Mouse (Mus musculus): ENCODE measurements at regions not wholly inside any gene's neighbourhood (a gene's known extent, or its start where the extent isn't known, plus 50 kb on each side); places are given as distances from the start of the nearest gene placed in this dataset.
A peak's percentile ranks its signal among the peaks of the same experiment; 100 is the strongest.

DNA sequence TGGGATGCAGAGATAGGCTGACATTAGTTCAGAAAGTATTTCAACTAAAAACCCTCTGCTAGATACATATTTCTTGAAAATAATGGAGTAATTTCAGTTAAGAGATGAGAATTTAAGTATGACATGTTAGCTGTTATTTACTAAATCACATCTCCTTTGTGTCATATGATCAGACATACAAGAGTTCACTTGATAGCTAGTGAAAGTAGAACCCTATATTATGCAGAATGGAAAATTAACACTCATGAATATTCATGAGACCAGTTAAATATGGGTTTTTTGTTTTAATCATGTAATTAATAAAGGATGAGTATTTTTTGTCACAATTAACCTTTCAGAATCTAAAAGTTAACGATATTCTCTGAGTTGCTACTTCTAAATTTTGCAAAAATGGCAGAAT, 1349.4 kb downstream of the Slc22a22 start:
- DNase-seq = no peak

DNA sequence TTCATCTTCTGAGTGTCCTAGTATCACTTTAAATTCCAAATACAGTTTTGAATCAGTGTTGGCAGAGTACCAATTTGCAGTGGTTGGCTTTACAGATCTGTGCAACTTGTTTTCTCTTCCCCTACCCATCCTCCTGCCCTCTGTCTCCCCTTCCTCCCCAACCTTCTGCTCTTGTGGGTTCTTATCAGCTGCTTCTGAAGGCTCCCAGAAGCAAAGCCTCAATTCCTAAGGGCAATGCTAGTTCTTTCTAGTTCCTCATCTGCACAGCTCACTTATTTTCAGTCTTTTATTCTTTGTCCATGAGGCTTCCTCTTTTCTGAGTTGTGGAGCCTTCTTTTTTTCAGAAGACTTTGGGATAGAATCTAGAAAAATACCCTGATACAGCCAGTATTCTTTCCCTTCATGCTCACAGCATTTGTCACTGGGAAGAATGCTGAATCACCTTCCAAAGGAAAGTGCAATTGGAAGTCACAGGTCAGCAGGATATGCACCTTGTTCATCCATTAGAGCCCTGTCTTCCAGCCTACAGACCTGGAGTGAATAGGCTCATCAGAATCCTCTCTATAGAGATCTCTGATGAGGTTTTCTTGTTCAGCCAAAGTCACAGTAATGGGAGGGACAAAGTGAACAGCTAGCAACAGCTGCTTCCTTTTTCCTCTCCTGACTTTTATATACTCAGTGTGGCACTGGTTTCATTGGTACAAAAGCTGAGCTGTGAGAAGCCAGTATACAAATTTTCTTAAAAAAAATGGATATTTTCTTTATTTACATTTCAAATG, 1357.9 kb downstream of the Slc22a22 start:
- DNase-seq = no peak

- DNase-seq = no peak
These were observed 1369.1 kb downstream of the Slc22a22 start for GRCm38 (mm10) chr15:56108313-56108712.

DNA sequence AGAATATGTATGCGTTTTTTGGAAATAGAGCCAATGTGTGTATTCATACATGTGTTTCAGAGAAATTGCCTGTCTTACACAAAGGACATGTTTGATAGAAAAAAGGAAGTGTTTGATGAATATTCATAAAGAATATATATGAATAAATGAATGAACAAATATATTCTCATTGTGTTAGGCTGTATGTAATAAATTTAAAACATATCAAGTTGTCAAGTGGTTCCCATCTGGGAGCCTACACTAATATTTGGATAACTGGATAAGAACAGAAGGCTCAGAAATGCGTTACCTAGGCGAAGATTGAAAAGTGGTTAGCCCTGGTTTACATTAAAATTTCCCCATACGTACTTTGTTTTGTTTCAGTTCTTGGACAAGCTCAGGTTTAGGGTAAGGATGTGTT, 1369.7 kb downstream of the Slc22a22 start:
- no peak for DNase-seq

DNA sequence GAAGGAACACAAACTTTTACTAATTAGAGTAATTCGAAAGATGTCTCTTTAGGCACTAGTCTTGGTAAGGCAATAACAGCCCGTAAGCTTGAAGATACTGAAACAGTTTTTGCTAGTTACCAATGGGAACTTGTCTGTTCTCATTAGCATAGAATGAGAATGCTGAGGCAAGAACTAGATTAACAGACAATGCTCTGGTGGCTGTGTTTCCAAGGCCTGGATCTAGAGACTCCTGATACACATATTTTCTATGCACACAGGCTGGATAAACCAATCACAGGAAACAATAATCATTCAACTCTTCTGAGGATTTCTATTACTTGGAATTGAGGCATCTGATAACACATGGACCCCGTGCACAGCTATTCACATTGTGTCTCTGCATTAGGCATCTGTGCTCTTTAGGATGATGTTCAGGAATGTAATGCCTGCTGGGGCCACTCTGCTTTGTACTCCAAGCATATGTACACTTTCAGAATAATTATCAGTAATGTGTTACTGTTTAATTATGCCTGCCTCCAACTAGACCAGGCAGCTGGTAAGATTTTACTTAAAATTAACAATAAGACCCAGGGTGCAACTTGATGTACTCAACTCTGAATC, 1377.2 kb downstream of the Slc22a22 start:
- no peak for DNase-seq

- DNase-seq = peak; percentile 81
These were observed 1399.4 kb downstream of the Slc22a22 start for GRCm38 (mm10) chr15:56077838-56078567.

DNA sequence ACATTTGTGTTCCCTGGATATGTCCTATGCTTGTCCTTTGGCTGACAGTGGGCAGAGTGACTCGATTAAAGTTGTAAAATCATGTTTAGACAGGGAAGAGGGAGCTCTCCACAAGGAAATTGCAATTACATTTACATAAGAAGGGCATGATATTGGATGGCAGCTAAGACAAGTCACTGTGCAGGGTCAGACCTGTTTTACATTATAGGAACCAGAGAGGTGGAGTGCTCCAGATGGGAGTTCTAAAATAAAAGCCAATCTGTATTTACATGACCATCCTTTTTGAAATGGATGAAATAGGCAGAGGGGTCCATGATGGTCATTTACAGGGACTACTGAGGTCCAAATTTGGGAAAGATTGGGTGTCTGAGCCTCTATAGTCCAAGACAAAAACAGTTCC, 1400.3 kb downstream of the Slc22a22 start:
- no peak for DNase-seq

GRCm38 (mm10) chr15:56076680-56077079, 1400.7 kb downstream of the Slc22a22 start:
- DNase-seq = no peak

DNA sequence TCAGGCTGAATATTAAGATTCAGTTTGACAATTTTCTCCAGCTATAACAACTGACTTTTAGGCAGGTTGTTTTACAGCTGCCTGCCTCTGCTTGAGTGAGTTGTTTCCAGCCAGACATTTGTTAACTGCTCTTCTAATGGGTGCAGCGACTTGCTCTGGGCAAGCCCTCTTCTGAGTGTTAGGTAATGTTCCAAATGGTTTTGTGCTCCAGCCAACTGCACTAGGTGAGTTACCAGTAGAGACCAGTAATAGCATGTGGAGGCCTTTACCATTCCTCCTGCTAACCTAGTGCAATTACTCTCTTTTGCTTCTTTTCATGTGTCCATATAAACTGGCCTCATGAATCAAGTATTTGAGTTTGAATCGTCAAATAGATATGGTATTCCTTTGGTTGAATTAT, 1407.9 kb downstream of the Slc22a22 start:
- DNase-seq = no peak

GRCm38 (mm10) chr15:56067214-56067613, 1410.2 kb downstream of the Slc22a22 start:
- DNase-seq = no peak

DNA sequence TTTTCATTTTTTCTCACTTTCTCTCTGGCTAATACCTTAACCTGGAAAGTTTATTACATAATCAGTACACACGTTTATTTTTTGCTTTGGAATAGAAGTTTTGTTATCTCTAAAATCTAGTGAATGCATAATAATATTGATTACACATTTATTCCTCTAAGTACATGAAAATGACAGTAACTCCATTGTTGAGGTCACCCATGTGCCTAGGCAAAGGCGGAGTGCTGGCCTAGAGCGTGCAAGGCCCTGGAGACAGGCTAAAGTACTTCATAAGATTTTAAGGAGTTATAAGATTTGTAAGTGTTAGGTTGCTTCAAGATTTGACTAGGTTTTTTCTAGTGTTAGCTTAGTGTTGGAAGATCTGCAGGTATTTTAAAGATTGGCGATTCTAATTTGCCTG, 1410.9 kb downstream of the Slc22a22 start:
- DNase-seq = no peak

DNA sequence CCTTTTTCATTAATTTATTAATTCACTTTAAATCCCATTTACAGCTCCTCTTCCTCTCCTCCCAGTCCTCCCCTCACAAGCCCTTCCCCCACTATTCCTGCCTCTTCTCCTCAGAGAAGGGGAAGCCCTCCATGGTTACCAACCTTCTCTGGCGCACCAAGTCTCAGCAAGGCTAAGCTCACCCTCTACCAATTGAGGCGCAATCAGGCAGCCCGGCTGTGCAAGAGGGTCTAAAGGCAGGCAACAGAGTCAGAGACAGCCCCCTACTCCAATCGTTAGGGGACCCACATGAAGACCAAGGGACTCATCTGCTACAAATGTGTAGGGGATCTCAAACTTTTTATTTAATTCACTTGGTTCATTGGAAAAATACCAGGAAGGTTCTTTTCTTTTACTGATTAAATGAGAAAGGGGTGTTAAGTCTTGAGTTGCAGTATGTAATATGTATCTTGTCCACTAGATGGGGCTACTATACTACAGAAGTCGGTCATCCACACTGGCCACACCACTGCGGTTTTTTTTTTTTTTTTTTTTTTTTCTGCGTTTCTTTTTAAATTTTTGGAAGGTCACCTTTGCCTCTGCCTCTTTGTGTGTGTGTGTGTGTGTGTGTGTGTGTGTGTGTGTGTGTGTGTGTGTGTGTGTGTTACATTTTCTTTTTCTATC, 1411.4 kb downstream of the Slc22a22 start:
- peak; percentile 72 for DNase-seq

GRCm38 (mm10) chr15:56062576-56062975, 1414.8 kb downstream of the Slc22a22 start:
- no peak for DNase-seq

GRCm38 (mm10) chr15:56061326-56061725, 1416.1 kb downstream of the Slc22a22 start:
- no peak for DNase-seq

GRCm38 (mm10) chr15:56050716-56051115, 1426.7 kb downstream of the Slc22a22 start:
- DNase-seq = no peak

DNA sequence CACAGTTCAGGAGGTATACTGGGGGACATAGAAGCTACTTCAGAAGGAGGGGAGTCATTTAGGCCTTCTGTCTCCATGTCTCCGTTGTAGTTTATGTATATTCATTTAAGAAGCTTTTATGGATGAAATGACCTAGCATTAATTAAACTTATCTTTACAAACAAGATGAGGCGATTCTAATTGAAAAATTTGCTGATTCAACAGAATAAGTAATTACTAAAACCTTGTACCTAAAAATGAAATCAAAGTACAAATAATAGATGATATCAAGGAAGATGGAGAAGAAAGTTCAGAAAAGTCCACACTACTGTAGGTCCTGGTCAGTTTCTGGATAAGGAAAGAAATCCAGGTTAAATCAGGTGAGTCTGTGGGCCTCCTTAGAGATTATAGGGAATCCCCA, 1429.6 kb downstream of the Slc22a22 start:
- no peak for DNase-seq

DNA sequence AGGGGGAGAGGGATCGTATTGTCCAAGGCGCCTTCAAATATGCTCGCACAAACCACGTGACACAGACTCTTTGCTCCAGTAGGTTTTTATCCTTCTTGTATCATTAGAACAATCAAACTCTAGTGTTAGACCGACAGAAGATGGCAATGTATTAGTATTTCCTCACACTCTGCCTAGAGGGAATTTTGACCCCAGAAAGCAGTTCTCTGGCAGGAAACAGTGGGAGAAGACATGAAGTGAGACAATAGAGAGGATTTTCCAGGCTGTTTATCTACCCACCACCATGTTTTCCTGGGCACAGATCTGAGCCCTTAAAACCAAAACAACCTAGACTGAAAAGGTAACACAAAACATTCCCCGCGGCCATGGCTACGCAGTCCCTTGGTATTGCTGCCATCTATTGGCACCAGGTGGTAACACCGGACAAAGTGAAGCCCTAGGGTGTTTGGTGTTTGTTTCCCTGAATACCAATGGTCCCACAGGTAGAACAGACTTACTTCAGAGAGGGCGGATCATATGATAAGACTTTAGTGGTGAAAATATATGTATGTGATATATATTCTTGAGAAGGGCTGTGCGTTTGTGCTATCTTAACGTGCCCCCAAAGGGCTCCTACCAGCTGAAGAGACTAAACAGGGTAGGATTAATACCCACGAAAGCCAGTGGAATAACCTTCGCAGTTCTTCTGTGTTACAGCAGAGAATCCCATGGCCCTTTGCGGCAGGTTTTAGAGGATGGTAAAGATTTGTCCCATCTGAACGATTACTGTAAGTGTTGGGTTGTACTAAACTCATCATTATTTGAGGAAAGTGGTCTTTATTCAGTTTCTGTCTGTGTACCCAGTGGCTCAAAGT, 1430.5 kb downstream of the Slc22a22 start:
- DNase-seq = peak; percentile 81

- DNase-seq = no peak
These were observed 1431.7 kb downstream of the Slc22a22 start for GRCm38 (mm10) chr15:56045510-56046245.

DNA sequence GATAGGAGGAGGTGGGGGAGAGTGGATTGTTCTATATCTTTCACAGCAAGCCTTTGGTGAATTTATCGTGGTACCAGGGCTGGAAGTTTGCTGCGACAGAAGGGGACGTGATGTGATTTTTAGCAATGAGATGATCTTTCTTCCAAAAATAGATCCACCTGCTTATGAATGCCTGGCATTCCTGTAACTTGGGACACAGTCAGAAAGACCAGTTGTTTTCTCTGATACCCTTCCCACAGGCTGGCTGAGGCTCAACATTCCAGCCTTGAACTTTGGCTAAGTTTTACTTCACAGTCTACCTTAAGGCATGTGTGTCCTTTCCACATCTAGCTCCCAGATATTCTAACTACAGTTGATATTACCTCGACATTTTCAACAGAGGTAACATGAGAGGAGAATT, 1434.1 kb downstream of the Slc22a22 start:
- no peak for DNase-seq

DNA sequence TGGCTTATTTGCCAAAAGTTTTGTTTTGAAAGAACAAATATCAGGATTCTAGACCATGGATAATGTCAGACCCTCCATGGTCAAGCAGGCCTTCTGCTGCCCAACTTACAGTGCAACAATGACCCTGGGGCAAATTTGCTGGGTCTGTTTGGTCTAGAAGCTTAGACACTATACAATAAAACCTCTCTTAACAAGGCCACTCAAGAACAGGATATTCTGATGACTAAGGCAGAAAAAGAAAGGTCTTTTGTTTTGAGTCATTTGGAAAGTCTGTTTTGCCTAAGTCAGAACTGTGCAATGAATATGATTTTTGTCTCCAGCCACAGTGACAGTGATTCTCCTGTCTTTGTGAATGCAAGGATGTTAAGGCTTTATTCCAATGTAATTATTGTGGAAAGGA, 1435.0 kb downstream of the Slc22a22 start:
- no peak for DNase-seq

- DNase-seq = no peak
These were observed 1447.4 kb downstream of the Slc22a22 start for GRCm38 (mm10) chr15:56030007-56030406.
